Mouse (Mus musculus): ENCODE measurements at regions not wholly inside any gene's neighbourhood (a gene's known extent, or its start where the extent isn't known, plus 50 kb on each side); places are given as distances from the start of the nearest gene placed in this dataset.

DNA sequence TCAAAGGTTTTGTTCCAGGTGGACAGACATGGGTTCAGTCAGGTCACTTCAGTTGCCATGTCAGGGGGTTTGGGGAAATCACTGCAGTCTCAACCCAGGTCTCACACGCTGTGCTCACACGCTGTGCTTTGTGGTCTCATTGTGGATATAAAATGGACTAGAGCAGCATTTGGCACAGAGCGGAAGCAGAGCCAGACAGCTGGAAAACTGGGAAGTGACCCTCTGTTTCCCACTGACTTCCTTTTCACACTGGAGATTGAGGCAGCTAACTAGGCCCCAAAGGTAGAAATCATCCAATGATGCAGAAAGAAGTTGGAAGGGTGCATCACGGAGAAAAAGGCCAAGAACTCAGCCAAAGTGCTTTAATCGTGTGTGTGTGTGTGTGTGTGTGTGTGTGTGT, 1452.6 kb upstream of the Gm6569 start:
- Histone ChIP-seq H3K4me3 (no peak overlapping the region), H3K27ac (no peak overlapping the region)
- intact Hi-C loops (cut with DNase I): no loop called here
- DNase-seq: no peak
- no peak for TF ChIP-seq CTCF (IDR thresholded peaks at IDR 0.05)

DNA sequence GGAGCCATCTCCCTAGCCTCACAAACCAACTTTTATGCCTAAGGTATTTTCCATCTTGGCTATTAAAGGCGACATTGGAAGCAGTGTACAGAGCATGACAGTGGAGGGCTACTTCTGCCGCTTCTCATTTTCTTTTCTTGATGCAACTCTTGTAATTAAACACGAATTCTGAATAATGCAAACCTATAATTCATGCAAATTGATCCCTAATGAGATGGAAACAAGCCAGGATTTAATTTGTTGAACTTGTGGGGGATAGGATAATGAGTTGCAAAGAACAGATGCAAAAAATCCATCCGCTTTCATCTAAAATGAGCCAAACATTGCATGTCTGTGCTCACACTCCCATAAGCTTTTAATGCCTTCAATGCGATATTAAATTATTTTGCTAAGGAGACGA, 1451.8 kb upstream of the Gm6569 start:
- Histone ChIP-seq H3K27ac (no peak overlapping the region), H3K4me3 (no peak overlapping the region)
- TF ChIP-seq CTCF (IDR thresholded peaks at IDR 0.05): no peak
- intact Hi-C loops (cut with DNase I): no loop called here
- no peak for DNase-seq

DNA sequence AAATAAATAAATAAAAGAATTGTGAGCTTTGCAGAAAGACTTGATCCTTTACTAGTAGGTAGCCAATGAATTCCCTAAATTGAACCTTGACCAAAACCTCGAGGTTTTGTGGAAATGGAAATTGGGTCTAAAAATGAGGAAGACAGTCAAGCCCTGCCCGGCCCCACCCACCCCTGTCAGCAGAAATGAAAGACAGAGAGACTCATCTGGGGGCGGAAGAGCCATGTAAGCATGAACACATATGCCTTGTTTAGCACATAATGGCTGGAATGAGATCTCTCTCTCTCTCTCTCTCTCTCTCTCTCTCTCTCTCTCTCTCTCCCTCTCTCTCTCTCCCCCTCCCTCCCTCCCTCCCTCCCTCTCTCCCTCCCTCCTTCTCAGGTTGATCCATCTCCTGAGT, 1451.3 kb upstream of the Gm6569 start:
- no peak for TF ChIP-seq CTCF (IDR thresholded peaks at IDR 0.05)

DNA sequence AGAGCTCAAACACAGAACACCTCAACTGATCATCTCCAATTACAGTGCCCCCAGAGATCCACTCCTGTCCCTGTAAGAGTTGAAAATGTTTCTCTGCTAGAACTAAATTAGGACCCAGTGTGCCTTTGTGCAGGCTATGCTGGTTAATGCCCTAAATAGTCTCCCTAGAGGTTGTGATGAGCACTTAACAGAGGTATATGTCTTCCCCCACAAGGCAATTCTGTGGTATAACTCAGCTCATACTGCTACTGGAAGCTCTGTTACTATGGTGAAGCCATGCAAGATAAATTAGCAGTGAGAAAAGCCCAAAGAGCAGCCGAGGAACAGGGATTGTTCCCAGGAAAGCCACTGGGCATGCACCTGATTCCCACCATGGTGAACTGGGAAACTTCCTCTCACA, 1450.9 kb upstream of the Gm6569 start:
- no peak overlapping the region for H3K27ac ChIP-seq
- intact Hi-C loops (cut with DNase I): no loop called here
- no peak for DNase-seq
- no peak for TF ChIP-seq CTCF (IDR thresholded peaks at IDR 0.05)
- H3K4me3 ChIP-seq: no peak overlapping the region

More for the DNA sequence above, 1451.3 kb upstream of the Gm6569 start:
- DNase-seq: no peak
- intact Hi-C loops (cut with DNase I): no loop called here
- no peak overlapping the region for H3K4me3 ChIP-seq
- no peak overlapping the region for H3K27ac ChIP-seq

DNA sequence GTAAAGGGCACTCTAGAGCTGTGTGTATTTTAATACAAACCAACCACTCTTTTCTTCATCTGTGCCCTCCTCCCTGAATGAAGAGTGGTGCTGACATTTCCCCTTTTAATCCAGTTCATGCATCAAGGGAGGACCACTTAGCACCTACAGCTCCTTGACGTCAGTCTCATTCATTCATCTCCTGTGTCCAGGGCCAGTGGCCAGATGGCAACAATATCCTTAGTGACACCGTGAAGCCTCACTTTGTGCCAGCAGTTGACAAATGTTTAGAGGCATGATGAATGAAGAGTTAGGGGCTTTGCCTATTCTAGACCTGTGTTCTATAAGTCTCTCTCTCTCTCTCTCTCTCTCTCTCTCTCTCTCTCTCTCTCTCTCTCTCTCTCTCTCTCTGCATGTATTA, 1441.1 kb upstream of the Gm6569 start:
- no peak for DNase-seq
- no peak overlapping the region for H3K4me3 ChIP-seq
- no peak overlapping the region for H3K27ac ChIP-seq
- TF ChIP-seq CTCF (IDR thresholded peaks at IDR 0.05): no peak
- intact Hi-C loops (cut with DNase I): no loop called here

DNA sequence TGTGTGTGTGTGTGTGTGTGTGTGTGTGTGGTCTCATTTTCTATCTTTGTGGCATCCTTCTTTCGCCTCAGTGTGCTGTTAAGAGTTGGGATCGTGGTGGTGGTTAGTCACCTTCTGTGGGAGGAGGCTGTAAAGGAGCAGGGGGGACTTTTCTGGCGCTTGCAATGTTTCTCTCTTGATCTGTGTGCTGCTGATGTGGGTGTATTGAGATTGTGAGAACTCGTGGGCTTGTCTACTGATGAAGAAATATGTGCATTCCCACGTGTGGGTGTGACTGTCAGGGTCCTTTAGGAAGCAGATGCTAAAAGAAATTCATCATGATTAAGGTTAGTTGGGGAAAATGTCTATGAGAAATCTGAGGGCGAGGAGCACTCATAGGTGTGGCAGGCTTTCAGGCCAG, 1422.4 kb upstream of the Gm6569 start:
- no peak for TF ChIP-seq CTCF (IDR thresholded peaks at IDR 0.05)

More for the DNA sequence above, 1422.4 kb upstream of the Gm6569 start:
- H3K27ac ChIP-seq: no peak overlapping the region
- intact Hi-C loops (cut with DNase I): no loop called here
- no peak overlapping the region for H3K4me3 ChIP-seq
- no peak for DNase-seq
